Mouse (Mus musculus) forebrain, embryonic 13.5 days (tissue): ENCODE results near the gene Prrg2. TPM values are rescaled to one million over a fixed set of nuclear protein-coding genes. Genes with fewer than 3 reads are reported as not detected.

Experiments used
- ATAC-seq: fragments of 200-750 bp; cut with Nextera tagmentation; 2 replicates; pipeline ENCODE4 v1.8.0; 2017
- H3K27ac ChIP-seq: fragments of 300-500 bp; sonication (generic); 2 replicates; pipeline ENCODE4 v1.5.1; 2015; ENCODE audit warnings: inconsistent platforms, mild to moderate bottlenecking, moderate library complexity
- H3K27me3 ChIP-seq: fragments of 300-500 bp; sonication (generic); 2 replicates; pipeline ENCODE4 v1.6.1; 2015; ENCODE audit warnings: mild to moderate bottlenecking, inconsistent platforms
- H3K36me3 ChIP-seq: fragments of 300-500 bp; sonication (generic); 2 replicates; pipeline ENCODE4 v1.6.1; 2015; ENCODE audit warnings: mild to moderate bottlenecking, inconsistent platforms; ENCODE audit not compliant: poor library complexity, severe bottlenecking
- H3K4me1 ChIP-seq: fragments of 300-500 bp; sonication (generic); 2 replicates; pipeline ENCODE4 v1.6.1; 2015; ENCODE audit warnings: inconsistent platforms
- H3K4me2 ChIP-seq: fragments of 300-500 bp; sonication (generic); 2 replicates; pipeline ENCODE4 v1.6.1; 2015; ENCODE audit warnings: inconsistent platforms, mild to moderate bottlenecking, moderate library complexity
- H3K4me3 ChIP-seq: fragments of 300-500 bp; sonication (generic); 2 replicates; pipeline ENCODE4 v1.5.1; 2015; ENCODE audit warnings: mild to moderate bottlenecking, inconsistent platforms
- H3K9ac ChIP-seq: fragments of 300-500 bp; sonication (generic); 2 replicates; pipeline ENCODE4 v1.6.1; 2015; ENCODE audit warnings: mild to moderate bottlenecking, inconsistent platforms
- H3K9me3 ChIP-seq: fragments of 300-500 bp; sonication (generic); replicated peaks from 2 replicates; pipeline ENCODE4 v1.6.1; 2016; ENCODE audit warnings: inconsistent platforms
- WGBS: fragments of 180-500 bp; shearing (Covaris S2); methylation state at CpG from one replicate; pipeline ENCODE4 v1.1.7; 2015; 5-methylcytosine and 5-hydroxymethylcytosine counted together
- polyA plus RNA-seq: library from polyadenylated mRNA; unstranded; fragments of >200 nt; fragmentation: Nextera tagmentation; extraction: Ambion mirVana; gene quantifications from 2 replicates; pipeline ENCODE4 v1.2.1, GENCODE M21; 2015

The Prrg2 gene
- polyA plus RNA-seq, 1 experiment from 2014 or later: 14.8 TPM

DNA sequence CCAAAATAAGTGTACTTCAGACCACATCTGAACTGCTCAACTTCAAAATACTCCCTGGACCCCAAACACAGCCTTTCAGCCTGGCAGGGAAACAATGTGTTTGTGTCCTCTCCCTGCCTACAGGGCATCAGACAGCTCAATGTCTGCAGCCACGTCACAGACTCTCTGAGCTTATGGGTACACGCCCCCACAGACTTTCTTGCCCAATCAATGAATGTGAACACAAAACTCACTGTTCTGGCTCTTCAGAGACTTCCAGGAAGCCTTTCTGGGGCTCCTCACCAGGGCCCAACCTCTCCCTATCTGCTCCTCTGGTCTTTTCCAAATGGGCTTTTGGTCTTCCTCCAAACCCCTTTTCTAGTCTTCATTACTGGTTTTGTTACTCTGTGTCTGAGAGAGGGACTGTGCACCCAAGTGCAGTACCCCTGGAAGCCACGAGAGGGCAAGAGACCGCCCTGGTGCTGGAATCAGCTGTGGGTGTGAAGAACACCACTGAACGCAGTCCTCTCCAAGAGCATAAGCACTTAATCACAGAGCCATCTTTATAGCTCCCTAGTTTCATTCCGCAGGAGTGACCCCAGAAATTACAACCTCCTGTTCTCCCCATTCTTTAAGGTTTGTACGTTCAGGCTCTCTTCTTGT is 24.6 kb downstream of the Prrg2 start:
- no peaks in the 10 kb centered on the region for H3K27me3 ChIP-seq
- no peak overlapping the region for H3K4me2 ChIP-seq
- 69% methylated on average over 7 of the region's 7 CpGs for WGBS
- no peak overlapping the region for H3K4me3 ChIP-seq
- H3K9ac ChIP-seq: no peak overlapping the region
- ATAC-seq: no peak
- no peaks in the 10 kb centered on the region for H3K4me1 ChIP-seq
- H3K36me3 ChIP-seq: peaks cover 99% of the 10 kb centered on the region
- no peak overlapping the region for H3K27ac ChIP-seq
- H3K9me3 ChIP-seq: no peaks in the 10 kb centered on the region

GRCm38 (mm10) chr7:45036702-45037101 is 25.8 kb downstream of the Prrg2 start:
- 95% methylated on average over 11 of the region's 11 CpGs for WGBS
- no peaks in the 10 kb centered on the region for H3K27me3 ChIP-seq
- no peak overlapping the region for H3K27ac ChIP-seq
- H3K9me3 ChIP-seq: no peaks in the 10 kb centered on the region
- H3K4me1 ChIP-seq: no peaks in the 10 kb centered on the region
- no peak overlapping the region for H3K4me2 ChIP-seq
- H3K36me3 ChIP-seq: peaks cover 99% of the 10 kb centered on the region
- no peak for ATAC-seq
- H3K9ac ChIP-seq: no peak overlapping the region
- H3K4me3 ChIP-seq: no peak overlapping the region

GRCm38 (mm10) chr7:45035631-45036030 is 26.8 kb downstream of the Prrg2 start:
- H3K9ac ChIP-seq: no peak overlapping the region
- no peaks in the 10 kb centered on the region for H3K4me1 ChIP-seq
- no peak for ATAC-seq
- no peak overlapping the region for H3K27ac ChIP-seq
- WGBS: 95% methylated on average over 3 of the region's 3 CpGs
- H3K4me2 ChIP-seq: no peak overlapping the region
- H3K27me3 ChIP-seq: no peaks in the 10 kb centered on the region
- peaks cover 99% of the 10 kb centered on the region for H3K36me3 ChIP-seq
- no peaks in the 10 kb centered on the region for H3K9me3 ChIP-seq
- no peak overlapping the region for H3K4me3 ChIP-seq

DNA sequence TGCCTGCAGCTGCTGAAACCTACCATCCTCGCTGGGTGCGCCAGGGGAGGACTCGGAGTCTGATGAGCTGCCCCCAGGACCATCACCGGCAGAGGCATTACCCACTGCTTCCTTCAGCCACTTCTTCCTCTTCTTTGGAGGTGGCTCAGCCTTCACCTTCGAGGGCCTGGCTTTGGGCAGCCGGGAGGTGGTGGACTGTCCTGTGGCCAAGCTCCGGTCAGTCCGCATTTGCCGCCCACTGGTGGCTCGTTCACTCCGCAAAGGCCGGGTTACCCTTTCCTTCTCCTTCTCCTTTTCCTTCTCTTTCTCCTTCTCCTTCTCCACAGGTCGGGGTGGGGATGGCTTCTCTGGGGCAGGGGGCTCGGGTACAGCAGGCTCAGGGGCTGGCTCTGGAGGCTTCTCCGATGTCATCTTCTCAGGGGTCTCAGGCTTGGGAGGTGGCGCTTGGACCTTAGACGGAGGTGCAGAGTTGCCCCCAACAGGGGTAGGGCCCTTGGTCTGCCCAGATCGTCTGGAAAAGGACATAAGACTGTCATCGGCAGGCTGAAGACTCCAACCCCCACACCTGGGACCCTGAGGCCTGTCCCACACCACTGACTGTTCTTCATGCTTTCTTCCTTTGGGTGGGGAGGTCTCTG is 28.6 kb downstream of the Prrg2 start:
- H3K4me2 ChIP-seq: no peak overlapping the region
- WGBS: 94% methylated on average over 19 of the region's 19 CpGs
- no peak for ATAC-seq

DNA sequence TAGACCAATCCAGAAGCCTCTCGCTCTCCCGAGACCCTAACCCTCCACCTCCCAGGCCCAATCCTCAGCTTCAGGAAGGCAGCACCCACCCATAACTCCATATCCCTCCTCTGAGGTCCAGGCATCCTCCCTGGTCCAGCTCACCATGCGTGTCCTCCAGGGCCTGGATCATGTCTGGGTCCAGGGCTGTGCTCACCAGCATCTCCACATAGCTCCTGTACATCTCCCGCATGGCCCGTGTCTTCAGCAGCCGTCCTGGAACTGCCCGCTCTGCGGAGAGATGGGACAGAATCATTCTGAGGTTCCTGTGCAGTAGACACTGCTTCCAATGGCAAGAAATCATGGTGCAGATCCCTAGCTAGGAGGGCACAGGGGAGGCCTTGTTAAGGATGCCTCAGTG is 31.6 kb downstream of the Prrg2 start:
- peaks cover 95% of the 10 kb centered on the region for H3K36me3 ChIP-seq
- H3K4me1 ChIP-seq: no peaks in the 10 kb centered on the region
- no peak overlapping the region for H3K4me2 ChIP-seq
- 94% methylated on average over 8 of the region's 8 CpGs for WGBS
- no peaks in the 10 kb centered on the region for H3K27me3 ChIP-seq
- ATAC-seq: no peak
- no peak overlapping the region for H3K27ac ChIP-seq
- no peak overlapping the region for H3K9ac ChIP-seq
- no peaks in the 10 kb centered on the region for H3K9me3 ChIP-seq
- no peak overlapping the region for H3K4me3 ChIP-seq

More for the DNA sequence above, 28.6 kb downstream of the Prrg2 start:
- no peaks in the 10 kb centered on the region for H3K4me1 ChIP-seq
- no peak overlapping the region for H3K9ac ChIP-seq
- H3K4me3 ChIP-seq: no peak overlapping the region
- H3K9me3 ChIP-seq: no peaks in the 10 kb centered on the region
- no peak overlapping the region for H3K27ac ChIP-seq
- H3K27me3 ChIP-seq: no peaks in the 10 kb centered on the region
- H3K36me3 ChIP-seq: peaks cover 99% of the 10 kb centered on the region

DNA sequence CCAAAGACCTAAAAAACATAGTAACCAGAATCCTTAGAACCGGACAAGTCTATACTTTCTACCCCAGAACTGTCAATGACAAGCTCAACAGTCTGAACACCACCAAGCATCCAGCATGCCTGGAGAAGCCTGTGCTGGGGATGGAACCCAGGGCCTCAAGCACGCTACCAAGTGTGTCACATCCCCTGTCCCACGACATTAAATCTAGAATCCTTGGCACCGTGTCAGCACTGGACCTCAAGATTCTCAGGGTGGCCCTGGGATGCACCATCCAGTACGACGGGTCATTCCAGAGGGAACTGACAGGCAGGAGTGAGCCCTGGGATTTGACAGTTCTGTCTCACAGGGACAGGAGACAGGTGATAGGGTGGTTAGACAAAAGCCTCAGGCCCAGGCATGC is 32.5 kb downstream of the Prrg2 start:
- WGBS: 91% methylated on average over 6 of the region's 6 CpGs
- Histone ChIP-seq H3K9me3 (no peaks in the 10 kb centered on the region), H3K9ac (no peak overlapping the region)

DNA sequence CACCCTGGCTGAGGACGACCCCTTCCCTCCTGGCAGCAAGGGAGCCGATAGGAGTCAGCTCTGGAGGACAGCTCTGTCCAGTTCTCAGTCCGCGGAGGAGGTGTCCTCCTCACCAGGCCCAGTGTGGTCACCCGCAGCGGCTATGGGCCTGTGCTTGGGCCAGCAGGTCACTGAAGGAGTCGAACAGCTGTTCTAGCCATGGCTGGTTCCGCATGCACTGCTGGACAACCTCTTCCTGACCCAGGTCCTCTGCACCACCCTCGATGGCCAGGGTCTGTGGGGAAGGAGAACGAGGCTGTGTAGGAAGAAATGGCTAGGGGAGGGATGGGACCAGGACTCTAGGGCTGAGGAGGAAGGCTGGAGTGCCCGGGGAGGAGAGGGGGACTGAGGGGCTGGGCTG is 34.1 kb downstream of the Prrg2 start:
- no peak overlapping the region for H3K4me2 ChIP-seq
- no peaks in the 10 kb centered on the region for H3K27me3 ChIP-seq
- 95% methylated on average over 11 of the region's 11 CpGs for WGBS
- H3K9me3 ChIP-seq: no peaks in the 10 kb centered on the region
- ATAC-seq: no peak
- H3K36me3 ChIP-seq: peaks cover 70% of the 10 kb centered on the region
- no peak overlapping the region for H3K9ac ChIP-seq
- H3K4me1 ChIP-seq: no peaks in the 10 kb centered on the region
- H3K4me3 ChIP-seq: no peak overlapping the region
- H3K27ac ChIP-seq: no peak overlapping the region

More for the DNA sequence above, 32.5 kb downstream of the Prrg2 start:
- ATAC-seq: no peak
- H3K27ac ChIP-seq: no peak overlapping the region
- H3K4me2 ChIP-seq: no peak overlapping the region
- H3K4me3 ChIP-seq: no peak overlapping the region
- no peaks in the 10 kb centered on the region for H3K4me1 ChIP-seq
- peaks cover 87% of the 10 kb centered on the region for H3K36me3 ChIP-seq
- no peaks in the 10 kb centered on the region for H3K27me3 ChIP-seq

- Histone ChIP-seq H3K4me1 (no peaks in the 10 kb centered on the region), H3K27ac (no peak overlapping the region), H3K4me2 (no peak overlapping the region), H3K27me3 (no peaks in the 10 kb centered on the region), H3K9ac (no peak overlapping the region), H3K9me3 (no peaks in the 10 kb centered on the region), H3K36me3 (peaks cover 64% of the 10 kb centered on the region), H3K4me3 (no peak overlapping the region)
- WGBS: 88% methylated on average over 9 of the region's 9 CpGs
- ATAC-seq: no peak
Measured at GRCm38 (mm10) chr7:45027761-45028160, 34.7 kb downstream of the Prrg2 start.

GRCm38 (mm10) chr7:45026256-45026655 is 36.2 kb downstream of the Prrg2 start:
- H3K4me2 ChIP-seq: no peak overlapping the region
- H3K9ac ChIP-seq: no peak overlapping the region
- no peaks in the 10 kb centered on the region for H3K4me1 ChIP-seq
- no peaks in the 10 kb centered on the region for H3K27me3 ChIP-seq
- no peak for ATAC-seq
- H3K36me3 ChIP-seq: peaks cover 49% of the 10 kb centered on the region
- no peaks in the 10 kb centered on the region for H3K9me3 ChIP-seq
- 69% methylated on average over 2 of the region's 2 CpGs for WGBS
- H3K27ac ChIP-seq: 0 out of 2 replicates have a peak overlapping the region, but pooled peaks have one; percentile 7
- no peak overlapping the region for H3K4me3 ChIP-seq

DNA sequence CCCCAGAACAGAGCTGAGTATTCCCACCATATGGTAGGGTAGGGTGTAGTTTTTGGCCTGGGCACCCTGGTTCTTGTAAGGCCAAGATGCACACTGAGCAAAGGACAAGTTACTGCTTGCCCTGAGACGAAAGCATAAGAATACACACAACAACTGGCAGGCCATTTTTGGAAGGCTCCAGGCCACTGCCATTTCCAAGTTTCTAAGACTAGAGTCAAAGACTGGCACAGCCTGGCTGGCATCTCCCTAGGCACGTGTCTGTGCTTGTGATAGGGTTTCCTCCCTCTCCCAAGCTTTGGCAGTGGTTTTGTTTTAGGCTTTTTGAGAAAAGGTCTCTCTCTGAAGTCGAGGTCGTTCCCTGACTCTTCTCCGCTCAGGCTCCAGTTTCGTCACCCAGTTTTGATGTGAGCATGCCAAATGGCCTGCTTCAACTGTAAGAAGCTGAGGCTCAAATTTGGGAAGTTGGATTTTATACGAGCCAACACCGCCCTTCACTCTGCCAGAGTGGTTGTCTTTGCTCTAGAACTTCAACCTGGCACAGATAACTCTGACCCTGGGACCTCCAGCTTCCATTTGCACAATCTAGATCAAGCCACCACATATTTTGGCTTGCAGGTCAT is 36.8 kb downstream of the Prrg2 start:
- H3K9me3 ChIP-seq: no peaks in the 10 kb centered on the region
- H3K27ac ChIP-seq: peak overlapping the region; percentile 7; the same call in 1 of the 2 replicates
- H3K4me2 ChIP-seq: no peak overlapping the region
- ATAC-seq: no peak
- H3K27me3 ChIP-seq: no peaks in the 10 kb centered on the region
- no peak overlapping the region for H3K9ac ChIP-seq
- no peaks in the 10 kb centered on the region for H3K4me1 ChIP-seq
- H3K4me3 ChIP-seq: no peak overlapping the region
- WGBS: 80% methylated on average over 8 of the region's 8 CpGs
- peaks cover 44% of the 10 kb centered on the region for H3K36me3 ChIP-seq

GRCm38 (mm10) chr7:45024281-45025248 is 37.9 kb downstream of the Prrg2 start:
- no peak for ATAC-seq
- peaks cover 32% of the 10 kb centered on the region for H3K36me3 ChIP-seq
- H3K4me3 ChIP-seq: no peak overlapping the region
- no peaks in the 10 kb centered on the region for H3K9me3 ChIP-seq
- 89% methylated on average over 15 of the region's 15 CpGs for WGBS
- no peak overlapping the region for H3K4me2 ChIP-seq
- 0 out of 2 replicates have a peak overlapping the region, but pooled peaks have one; percentile 4 for H3K27ac ChIP-seq
- no peak overlapping the region for H3K9ac ChIP-seq
- peaks cover 9% of the 10 kb centered on the region for H3K27me3 ChIP-seq
- H3K4me1 ChIP-seq: no peaks in the 10 kb centered on the region
